Mouse (Mus musculus) urinary bladder, postnatal 25 days (tissue): ENCODE measurements at regions not wholly inside any gene's neighbourhood (a gene's known extent, or its start where the extent isn't known, plus 50 kb on each side); places are given as distances from the start of the nearest gene placed in this dataset.

Source experiments
- DNase-seq: peaks from one replicate; pipeline ENCODE4 v3.0.0; 2022; ENCODE audit warnings: low spot score

DNA sequence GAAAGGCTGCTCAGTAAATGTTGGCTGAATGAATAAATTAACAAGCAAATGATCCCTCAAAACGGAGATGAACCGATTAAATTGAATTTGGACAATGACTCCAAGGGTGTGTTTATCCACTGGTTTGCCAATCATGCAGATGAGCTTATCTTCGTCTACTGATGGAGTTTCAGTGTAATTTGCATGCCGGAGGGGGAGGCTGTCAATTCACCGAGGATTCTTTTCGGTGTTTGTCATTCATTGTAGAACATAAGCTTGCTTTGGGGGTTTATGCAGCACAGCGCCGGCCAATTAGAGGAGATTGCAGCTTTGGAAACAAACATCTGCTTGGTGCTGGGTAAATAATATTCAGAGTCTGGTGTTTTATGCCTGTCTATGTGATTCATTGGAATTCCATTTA, 132.7 kb downstream of the Otoa start:
- DNase-seq, result no peak

- no peak for DNase-seq
These were observed 133.6 kb downstream of the Otoa start for GRCm38 (mm10) chr7:121215032-121215431.

DNA sequence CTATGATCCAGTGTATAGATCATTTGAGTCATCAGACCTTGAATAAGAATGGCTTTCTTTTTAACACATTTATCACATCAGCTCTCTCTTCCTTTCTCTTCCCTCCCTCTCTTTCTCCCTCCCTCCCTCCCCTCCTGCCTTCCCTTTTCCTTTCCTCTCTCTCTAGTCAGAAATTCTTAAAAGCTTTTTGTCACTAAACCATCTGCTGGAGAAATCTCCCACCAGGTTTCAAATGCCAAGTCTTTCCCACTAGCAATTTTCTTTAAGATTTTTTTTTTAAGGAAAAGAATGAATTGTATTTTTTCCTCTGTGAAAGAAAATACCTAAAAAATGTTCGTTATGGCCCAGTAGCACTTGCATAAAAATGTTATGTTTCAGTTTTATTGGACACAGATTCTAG, 134.3 kb downstream of the Otoa start:
- DNase-seq, result no peak

DNA sequence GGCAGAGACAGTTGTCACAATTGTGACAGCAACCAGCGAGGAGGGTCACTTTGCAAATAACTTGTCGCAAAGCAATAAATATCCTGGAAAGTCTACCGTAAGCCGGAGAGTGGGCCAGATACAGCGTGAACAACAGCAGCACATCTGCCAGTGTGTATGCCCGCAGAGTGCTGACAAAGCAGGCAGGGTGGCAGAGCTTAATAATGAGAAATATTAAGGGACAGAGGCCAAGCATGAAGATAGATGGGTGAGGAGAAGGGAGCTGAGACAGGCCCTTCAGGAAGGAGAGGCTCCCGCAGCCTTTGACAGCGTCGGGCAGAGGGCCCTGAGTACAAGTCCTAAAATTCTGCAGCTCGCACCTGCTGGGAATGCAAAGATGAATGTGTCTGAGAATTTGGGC, 136.6 kb downstream of the Otoa start:
- DNase-seq, result no peak

GRCm38 (mm10) chr7:121221158-121221557, 139.7 kb downstream of the Otoa start:
- no peak for DNase-seq

GRCm38 (mm10) chr7:121231881-121232280, 150.4 kb downstream of the Otoa start:
- DNase-seq, result no peak

GRCm38 (mm10) chr7:121234831-121235230, 153.4 kb downstream of the Otoa start:
- no peak for DNase-seq

DNA sequence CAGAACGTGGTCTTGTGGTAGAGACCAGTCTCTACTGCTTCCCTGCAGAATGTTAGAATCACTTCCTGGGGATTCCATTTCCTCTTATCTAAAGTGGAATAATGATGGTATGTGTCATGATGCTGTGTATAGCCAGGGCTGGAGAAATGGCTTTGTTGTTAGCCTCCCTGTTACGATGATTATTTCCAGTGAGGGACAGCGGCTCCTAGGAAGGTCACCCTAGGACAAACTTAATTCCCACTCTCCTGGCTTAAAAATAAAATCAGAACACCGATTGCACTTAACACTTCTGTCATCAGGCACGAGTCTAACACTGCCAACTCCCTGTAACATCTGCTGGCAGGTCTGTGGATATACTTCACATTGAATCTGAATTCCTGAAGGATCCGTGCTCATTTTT, 151.9 kb upstream of the Hs3st2 start:
- DNase-seq, result no peak

DNA sequence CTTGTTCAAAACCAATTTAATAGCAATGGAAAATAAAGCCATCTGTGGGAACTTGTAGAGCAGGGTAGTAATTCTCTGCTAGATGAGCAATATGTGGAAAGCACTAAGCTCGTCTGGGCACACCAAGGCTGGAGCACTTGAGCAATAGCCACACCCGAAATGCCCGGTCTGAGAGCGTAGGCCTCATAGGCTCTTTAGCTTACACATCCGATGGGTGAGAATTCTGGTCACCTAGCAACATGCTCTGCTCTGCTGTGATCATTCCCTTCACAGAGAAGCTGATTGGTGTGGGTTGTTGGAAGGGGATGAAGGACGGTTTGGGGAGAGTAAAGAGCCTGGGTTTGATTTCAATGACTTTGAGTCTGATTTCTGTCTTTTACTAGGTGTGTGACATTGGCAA, 143.8 kb upstream of the Hs3st2 start:
- no peak for DNase-seq

DNA sequence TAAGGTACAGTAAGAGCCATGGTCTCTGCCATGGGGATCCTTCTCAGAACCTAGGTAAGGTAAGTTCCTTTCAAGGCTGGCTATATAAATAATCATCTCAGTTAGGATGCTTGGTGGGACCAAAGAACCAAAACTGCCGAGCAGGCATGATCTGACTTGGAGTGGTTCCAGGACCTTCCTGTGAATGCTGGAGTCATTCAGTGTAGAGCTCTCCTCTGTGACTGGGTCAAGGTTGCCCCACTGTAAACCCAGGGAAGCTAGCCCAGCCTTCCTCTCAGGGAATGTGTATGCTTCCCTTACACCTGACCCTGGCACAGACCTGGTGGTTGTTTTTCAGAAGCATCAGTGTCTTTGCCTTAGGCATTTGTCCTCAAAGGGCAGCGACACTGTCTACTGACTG, 134.2 kb upstream of the Hs3st2 start:
- DNase-seq, result no peak

DNA sequence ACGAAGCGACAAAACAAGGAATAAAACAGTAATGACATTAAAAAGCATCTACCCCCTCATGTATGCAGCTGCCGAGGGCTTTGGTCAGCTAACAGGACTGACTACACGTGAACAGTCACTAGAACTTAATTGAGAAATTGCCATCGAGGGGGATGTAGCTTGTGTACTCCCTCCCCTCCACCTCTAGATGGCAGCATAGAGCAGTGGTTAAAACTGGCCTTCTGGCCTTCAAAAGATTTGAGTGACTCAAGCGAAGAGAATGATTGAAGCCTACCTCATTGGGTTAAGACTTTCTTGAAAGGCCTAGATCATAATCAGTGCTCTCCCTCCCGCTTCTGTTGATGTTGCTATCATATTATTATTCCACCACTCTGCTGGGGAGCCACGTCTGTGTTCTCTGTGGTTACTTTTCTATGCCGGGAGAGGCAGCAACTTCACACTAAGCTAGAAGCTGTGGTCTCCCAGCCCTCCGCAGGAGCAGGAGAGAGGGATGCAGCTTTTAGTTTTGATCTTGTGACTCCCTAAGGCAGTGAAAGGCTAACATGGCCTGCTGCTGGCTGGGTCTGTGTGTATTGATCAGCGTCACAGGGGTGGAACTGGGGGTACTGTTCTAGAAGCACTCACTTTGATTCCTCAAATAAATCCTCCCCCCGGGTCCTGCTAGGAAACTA, 132.7 kb upstream of the Hs3st2 start:
- DNase-seq, result peak; percentile 33

GRCm38 (mm10) chr7:121259497-121260009, 132.1 kb upstream of the Hs3st2 start:
- DNase-seq, result no peak

- no peak for DNase-seq
These were observed 122.3 kb upstream of the Hs3st2 start for GRCm38 (mm10) chr7:121269358-121269757.

- no peak for DNase-seq
These were observed 111.1 kb upstream of the Hs3st2 start for GRCm38 (mm10) chr7:121280597-121280996.

DNA sequence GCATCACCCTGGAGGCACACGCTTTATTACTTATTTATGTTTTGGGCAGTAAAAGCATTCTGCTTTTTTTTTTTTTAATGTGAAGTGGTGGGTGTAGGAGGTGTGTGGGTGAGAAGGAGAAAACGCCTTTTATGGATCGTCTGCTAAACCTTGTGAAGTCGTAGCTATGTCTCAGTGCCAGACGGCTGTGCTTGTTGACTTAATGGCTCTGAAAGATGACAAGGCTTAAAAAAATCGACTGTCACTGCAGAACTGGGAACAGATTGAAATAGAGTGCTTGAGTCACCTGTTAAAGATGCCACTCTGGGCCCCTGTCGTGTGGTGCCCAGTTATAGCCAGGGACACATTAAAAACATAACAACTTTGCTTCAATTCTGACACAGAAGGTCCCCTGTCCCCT, 109.5 kb upstream of the Hs3st2 start:
- DNase-seq, result no peak

DNA sequence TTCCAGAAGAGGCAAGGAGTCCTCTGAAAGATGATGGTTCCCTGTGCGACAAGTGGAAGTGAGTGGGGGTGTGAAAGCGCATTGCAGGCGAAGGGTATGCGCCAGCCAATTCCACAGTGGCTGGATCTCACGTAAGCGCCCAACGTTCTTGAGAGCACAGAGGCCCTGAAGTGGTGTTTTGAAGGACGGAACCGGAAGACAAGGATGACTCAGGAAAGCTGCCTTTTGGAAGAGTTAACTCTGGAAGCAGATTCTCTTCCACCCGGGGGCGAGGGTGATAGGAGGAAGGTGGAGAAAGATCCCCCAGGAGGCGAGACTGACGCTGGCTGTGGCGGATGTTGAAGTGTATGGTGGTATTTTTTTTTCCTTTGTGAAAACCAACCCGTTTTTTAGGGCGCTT, 101.9 kb upstream of the Hs3st2 start:
- DNase-seq, result no peak

DNA sequence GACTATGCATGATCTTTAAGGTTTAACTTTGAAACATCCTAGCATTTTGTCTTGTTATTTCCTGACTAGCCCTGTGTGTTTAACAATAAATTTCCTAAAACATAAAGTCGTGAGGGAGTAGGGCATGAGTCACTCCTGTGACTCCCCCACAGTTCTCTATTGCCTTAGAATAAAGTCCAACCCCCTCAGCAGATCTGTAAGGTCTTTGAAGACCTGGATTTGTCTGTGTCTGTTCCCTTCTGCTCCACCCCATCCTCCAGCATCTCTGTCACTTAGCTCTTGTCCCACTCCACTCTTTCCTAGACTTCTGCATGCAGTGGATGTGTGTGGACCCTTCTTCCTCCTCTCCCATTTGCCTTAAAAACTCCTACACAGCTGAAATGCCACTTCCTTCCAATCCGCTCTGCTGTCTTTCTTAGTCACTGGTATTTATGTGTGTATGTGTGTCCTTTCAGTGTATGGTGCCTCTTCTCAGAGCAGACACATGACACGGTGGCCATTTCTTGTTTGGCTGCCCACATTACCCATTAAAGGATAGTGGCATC, 95.4 kb upstream of the Hs3st2 start:
- DNase-seq, result no peak

DNA sequence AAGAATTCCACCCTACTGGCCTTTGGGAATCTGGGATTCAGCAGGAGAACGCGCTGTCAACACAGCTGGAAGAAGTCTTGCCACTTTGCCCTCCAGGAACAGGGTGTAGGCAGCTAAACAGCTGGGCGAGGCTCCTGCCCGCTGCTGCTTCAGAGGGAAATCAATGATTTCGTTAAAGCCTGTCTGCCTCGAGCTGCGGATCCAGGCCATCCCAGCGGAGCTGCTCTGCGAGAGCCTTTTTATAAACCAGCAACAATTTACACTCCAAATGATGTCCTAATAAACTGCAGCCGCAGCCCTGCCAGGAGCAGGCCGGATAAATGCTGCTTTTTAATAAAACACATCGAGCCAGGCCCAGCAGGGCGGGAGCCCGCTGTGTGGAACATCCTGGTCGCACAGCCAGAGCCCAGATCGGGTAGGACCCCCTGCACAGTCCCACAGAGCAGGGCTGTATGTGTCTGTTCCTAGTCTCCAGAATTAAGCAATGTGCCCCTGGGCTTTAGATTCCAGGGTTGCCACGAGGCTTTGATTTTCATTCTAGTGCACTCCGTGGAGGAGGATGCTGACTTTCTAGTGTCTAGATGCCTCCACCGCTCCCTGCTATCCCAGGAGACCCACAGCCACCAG, 78.6 kb upstream of the Hs3st2 start:
- no peak for DNase-seq

DNA sequence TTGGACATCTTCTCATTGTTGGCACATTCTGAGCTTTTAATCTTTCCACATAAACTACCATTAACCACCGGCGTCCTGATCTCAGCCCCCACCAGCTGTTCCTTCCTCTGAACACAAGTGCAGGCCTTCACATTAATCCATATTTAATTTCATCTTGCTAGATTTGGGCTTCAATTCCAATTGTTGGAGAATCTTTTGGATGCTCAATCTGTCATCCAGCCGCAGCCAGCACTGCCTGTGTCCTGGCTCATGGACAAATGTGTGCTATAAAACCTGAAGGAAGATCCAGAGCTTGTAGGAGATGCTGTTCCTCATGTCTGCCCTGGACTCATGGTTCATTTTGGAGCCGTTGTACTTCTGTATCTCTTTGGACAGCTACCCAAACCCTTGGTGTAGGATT, 77.1 kb upstream of the Hs3st2 start:
- no peak for DNase-seq

DNA sequence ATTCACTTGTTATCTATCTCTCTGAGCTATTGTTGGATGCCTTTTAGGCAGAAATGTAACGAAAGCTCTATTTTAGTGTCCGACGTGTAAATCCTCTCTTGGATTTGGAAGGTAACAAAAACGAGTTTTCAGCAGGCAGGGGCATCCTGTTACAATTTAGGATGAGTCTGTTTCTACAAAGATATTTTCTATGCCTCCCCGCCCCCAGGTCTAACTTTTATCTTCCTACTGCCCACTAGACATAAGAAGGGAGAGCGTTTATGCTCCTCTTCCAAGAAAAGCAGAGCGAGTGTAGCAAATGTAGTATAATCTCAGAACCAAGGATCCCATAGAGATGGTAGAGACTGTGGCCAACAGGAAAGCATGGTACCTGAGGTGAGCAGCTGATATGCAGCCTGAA, 62.4 kb upstream of the Hs3st2 start:
- DNase-seq, result no peak

GRCm38 (mm10) chr7:121332532-121332931, 59.1 kb upstream of the Hs3st2 start:
- no peak for DNase-seq

GRCm38 (mm10) chr7:121335390-121336109, 56.1 kb upstream of the Hs3st2 start:
- DNase-seq, result no peak

DNA sequence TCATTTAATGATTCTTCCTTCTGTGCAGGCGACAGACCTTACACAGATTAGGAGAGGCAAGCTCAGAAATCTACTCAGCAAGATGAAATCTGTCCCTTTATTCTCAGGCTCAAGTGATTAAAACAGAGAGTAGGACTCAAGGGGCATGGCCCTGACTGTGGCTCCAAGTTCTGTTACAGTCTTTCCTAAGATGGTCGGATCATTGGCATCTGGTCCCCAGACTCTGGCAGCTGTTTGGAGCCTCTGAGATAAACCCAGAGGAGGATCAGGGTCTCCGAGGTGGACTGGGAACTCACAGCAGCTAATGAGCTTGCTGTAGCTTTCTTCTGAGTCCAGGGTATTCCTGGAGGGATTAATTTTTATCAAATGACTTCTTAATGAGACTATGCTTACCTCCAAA, 51.7 kb upstream of the Hs3st2 start:
- DNase-seq, result no peak
